Mouse (Mus musculus) cerebellum, adult 2 months (tissue): ENCODE data around the gene Unc45b.

Experiments used
- CTCF ChIP-seq: fragments of 200-500 bp; IDR thresholded peaks from 2 replicates; pipeline ENCODE4 v1.5.1; 2011; ENCODE audit warnings: low read depth, mild to moderate bottlenecking, control low read depth, low read length, moderate library complexity, borderline replicate concordance; ENCODE audit not compliant: insufficient read depth
- POLR2A ChIP-seq: fragments of 200-500 bp; IDR thresholded peaks from 2 replicates; pipeline ENCODE4 v1.6.1; 2011; ENCODE audit warnings: low read length, control low read depth, borderline replicate concordance; ENCODE audit not compliant: insufficient read depth

GRCm38 (mm10) chr11:82910250-82910649, at the start of gene Unc45b:
- TF ChIP-seq CTCF (no peak), POLR2A (no peak)
